Mouse (Mus musculus): ENCODE measurements at regions not wholly inside any gene's neighbourhood (a gene's known extent, or its start where the extent isn't known, plus 50 kb on each side); places are given as distances from the start of the nearest gene placed in this dataset.

DNA sequence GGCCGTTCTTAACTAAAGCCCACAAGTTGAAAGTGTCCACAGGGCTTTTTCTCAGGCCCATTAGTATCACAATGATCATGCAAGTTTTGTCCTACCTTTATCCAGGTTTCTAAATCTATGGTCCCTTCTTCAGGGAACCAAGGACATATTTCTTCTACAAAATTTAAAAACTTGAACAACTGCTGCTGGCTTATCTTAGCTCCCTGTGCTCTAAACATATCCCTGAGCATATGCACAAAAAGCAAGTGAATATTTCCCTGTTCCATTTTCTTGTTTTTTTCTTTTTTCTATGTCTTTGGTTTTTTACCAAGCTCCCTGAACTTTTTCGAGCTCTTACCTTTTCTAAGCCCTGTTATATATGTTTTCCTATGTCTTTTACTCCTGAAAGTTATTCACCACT lies 201.9 kb downstream of the Mbip start:
- in situ Hi-C loops (cut with MboI; ENCODE audit: low pct_unique_long_range_greater_than_20kb in 1 of 2, low sequenced_read_pairs in 2 of 2, unreplicated experiment in 1 of 2) = no loop called here

DNA sequence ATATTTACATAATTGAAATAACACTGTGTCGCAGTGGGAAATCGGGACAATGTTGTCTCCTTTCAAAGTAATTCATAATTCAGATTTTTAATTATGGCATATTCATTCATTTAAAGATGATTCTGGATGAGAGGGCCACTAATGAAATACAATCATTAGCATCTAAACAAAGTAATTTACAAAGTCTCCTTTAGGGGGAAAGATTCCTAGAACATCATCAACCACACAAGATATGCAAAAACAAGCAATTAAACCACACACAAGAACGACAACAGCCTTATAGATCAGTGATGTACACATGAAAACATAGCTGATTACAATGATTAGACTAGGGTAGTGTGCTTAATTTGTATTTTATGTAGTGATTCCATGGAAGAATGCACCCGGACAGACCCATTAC lies 231.2 kb downstream of the Mbip start:
- in situ Hi-C loops (cut with MboI; ENCODE audit: low pct_unique_long_range_greater_than_20kb in 1 of 2, low sequenced_read_pairs in 2 of 2, unreplicated experiment in 1 of 2) = no loop called here

DNA sequence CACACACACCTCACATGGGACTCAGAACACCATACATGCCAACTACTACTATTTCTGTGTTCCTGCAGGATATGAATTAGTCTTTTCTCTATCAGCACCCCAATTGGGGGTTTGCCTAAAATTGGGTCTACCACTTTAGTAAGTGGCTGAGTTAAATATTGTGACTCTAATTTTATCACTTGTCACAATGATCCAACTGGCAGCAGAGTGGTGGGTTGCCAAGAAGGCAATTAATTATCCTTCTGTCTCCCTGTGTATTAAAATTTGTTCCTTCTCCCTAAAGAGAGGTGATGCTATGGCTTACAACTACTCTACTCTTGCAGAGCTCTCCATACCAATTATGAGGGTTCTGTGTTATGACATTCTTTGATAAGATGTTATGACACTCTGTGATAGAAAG lies 245.3 kb downstream of the Brms1l start:
- in situ Hi-C loops (cut with MboI; ENCODE audit: low pct_unique_long_range_greater_than_20kb in 1 of 2, low sequenced_read_pairs in 2 of 2, unreplicated experiment in 1 of 2) = no loop called here

DNA sequence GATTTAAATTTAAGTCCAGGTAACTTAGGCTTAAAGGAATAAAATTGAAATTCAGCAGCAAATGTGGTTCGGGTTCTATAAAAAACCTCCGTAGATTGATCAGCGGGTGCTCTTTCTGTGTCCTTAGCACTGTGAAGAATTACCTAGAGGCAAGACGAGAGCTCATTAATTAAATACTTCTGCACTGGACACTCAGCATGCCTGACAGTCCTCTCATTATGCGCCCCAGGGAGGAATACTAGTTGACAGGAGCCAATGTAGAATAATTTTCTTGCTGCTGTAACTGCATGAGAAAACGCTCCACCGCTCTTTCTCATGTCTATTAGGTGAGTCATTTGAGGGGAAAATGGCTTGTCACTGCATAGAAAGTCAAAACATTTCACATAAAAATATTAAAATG lies 228.1 kb downstream of the Brms1l start:
- in situ Hi-C loops (cut with MboI; ENCODE audit: low pct_unique_long_range_greater_than_20kb in 1 of 2, low sequenced_read_pairs in 2 of 2, unreplicated experiment in 1 of 2) = loop anchor here (25.0 kb wide), 2 partner anchors 348 to 473 kb away; partner anchors contain the start of gene Nkx2-1 (in 1 of the 2)

DNA sequence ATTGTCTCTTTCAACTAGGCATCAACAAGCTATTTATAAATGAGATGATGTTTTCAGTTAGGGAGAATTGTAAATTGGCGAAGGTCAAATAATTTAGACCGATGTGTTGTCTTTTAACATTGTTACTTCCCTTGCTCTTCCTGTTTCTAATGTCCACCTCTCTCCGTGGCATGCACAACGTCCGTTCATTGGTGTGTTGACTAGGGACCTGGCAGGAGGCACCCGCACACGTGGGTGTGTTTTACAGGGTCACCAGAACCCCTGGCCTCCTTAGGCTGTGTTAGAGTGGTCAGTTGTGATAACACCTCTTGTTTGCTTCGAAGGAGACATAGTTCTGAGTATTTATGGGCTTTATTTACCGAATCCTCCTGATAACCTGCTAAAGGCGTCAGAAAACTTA lies 222.8 kb downstream of the Brms1l start:
- in situ Hi-C loops (cut with MboI; ENCODE audit: low pct_unique_long_range_greater_than_20kb in 1 of 2, low sequenced_read_pairs in 2 of 2, unreplicated experiment in 1 of 2) = loop anchor here (25.0 kb wide), 2 partner anchors 353 to 478 kb away; partner anchors contain the start of gene Nkx2-1 (in 1 of the 2)

DNA sequence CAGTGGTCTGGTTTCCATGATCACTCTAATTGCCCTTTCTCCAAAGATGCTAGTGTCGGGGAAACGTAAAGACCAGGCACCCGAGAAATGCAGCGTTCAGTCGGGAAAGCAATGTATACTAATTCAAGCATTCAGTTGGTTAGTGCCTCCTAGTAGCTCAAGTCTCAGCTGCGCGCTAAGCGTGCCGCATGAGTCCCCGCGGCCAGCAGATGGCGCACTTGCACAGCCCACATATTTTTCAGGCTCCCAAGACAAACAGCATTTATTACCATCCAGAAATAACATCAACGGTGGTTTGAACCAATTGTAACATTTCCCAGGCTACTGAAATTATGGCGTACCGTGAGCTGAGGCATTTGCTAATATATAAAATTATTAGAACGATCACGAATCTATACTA lies 222.3 kb downstream of the Brms1l start:
- in situ Hi-C loops (cut with MboI; ENCODE audit: low pct_unique_long_range_greater_than_20kb in 1 of 2, low sequenced_read_pairs in 2 of 2, unreplicated experiment in 1 of 2) = loop anchor here (25.0 kb wide), 2 partner anchors 354 to 479 kb away; partner anchors contain the start of gene Nkx2-1 (in 1 of the 2)

DNA sequence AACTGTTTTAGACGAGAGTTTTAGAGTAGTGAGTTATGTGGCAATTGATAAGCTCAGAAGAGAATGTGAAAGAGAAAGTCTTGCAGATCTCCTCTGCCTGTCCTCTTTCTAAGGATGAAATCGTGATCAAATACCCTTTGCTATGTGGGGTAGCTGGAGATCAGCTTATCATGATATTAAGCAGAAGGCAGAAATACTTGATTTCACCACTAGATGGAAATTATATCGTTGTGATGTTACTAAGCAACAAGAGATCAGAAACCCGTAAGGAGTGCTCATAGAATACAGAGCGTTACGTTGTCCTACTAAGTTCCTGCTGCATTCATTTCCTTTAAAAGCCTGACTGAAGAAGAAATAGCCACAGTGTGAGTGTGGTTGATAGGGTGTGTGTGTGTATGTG lies 219.3 kb downstream of the Brms1l start:
- in situ Hi-C loops (cut with MboI; ENCODE audit: low pct_unique_long_range_greater_than_20kb in 1 of 2, low sequenced_read_pairs in 2 of 2, unreplicated experiment in 1 of 2) = loop anchor here (25.0 kb wide), 2 partner anchors 357 to 482 kb away; partner anchors contain the start of gene Nkx2-1 (in 1 of the 2)

DNA sequence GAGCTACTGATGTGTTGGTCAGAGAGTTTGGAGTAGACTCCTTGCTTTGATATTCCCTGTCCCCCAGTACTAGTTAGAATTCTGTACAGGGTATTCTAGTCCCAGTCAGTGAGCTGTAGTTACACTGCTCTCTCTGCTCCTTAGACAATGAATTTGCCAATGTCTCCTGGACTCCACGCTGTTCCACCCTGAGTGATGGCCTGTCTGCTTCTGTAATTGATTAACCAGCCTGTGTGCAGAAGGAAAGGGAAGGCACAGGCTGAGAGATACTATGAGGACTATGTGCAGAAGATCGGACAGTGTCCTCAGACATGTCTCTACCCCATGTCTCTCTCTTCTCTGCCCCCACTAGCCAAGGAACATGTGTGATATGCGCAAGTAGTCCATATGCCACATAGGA lies 209.9 kb downstream of the Brms1l start:
- in situ Hi-C loops (cut with MboI; ENCODE audit: low pct_unique_long_range_greater_than_20kb in 1 of 2, low sequenced_read_pairs in 2 of 2, unreplicated experiment in 1 of 2) = no loop called here

DNA sequence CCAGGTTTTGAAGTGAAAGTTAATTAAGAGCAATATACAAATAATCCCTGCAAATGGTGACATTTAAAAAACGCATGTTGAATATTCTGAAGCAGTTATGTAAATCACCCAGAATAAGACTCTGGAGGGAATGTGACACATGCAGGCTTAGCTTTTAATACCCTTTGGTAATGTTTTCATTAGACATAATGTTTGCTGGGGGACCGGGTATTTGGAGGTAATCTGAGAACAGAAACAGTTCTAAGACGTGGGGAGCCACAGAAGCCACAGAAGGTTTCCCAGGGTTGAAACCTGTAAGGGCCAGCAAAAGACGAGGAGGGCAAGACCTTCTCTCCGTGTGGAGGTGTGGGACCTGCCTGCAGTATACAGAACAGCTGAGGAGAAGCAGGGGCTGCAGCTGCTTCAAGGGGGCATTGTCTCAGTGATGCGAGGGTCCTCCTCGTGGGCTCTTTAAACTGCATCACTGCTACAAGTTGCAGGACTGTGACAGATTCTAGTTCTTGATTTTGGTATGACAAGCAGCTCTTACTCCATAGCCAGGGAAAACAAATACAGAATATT lies 184.9 kb downstream of the Brms1l start:
- in situ Hi-C loops (cut with MboI; ENCODE audit: low pct_unique_long_range_greater_than_20kb in 1 of 2, low sequenced_read_pairs in 2 of 2, unreplicated experiment in 1 of 2) = no loop called here

DNA sequence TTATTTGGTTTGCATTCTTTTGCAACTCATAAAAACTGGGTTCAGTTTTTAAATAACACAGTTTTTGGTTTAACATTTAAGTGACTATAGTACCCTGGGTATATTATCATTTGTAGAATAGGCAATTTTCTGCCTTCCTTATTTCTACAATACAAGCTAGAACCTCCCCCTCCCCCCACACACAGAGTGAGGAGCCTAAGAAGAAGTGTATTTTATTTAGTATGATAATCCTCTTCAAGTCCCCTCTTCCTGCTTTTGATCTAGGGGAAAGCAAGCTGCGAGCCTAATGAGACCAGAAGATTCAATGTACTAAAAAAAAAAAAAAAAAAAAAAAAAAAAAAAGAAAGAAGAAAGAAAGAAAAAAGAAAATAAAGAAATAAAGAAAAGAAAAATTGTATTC lies 184.4 kb downstream of the Brms1l start:
- in situ Hi-C loops (cut with MboI; ENCODE audit: low pct_unique_long_range_greater_than_20kb in 1 of 2, low sequenced_read_pairs in 2 of 2, unreplicated experiment in 1 of 2) = no loop called here

DNA sequence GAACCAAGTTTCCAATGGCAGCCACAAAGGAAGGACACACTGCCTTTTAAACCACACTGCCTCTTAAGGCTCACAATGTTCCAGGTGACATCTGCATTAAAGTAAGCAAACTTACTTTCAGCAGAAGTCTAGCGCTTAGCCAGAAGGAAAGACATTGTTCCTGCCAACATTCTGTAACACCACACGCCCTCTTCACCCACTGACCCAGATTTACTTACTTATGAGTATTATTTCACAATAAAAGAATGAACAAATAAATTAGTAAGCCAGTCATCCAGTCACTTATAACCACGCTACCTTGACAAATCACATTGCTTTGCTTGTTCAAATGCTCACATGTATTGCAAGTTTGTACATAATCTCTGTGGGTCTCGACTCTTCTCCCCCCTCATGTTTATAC lies 173.9 kb downstream of the Brms1l start:
- in situ Hi-C loops (cut with MboI; ENCODE audit: low pct_unique_long_range_greater_than_20kb in 1 of 2, low sequenced_read_pairs in 2 of 2, unreplicated experiment in 1 of 2) = no loop called here

DNA sequence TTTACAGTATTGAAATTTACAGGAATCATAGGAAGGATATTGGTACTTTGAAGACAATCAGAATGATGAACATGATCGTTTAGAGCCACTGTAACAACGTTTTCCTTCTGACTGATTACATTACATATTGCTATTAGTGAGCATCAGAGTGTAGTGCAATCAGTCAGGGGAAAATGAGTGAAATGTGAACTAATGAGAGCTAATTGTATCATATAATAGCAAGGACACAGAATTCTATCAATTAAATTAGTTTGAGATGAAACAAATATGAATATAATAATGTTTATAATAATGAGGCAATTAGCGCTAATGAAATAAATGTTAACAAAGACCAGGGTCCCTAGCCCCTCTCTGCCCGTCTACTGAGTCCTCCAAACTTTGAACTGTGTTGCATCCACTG lies 169.7 kb downstream of the Brms1l start:
- in situ Hi-C loops (cut with MboI; ENCODE audit: low pct_unique_long_range_greater_than_20kb in 1 of 2, low sequenced_read_pairs in 2 of 2, unreplicated experiment in 1 of 2) = no loop called here

DNA sequence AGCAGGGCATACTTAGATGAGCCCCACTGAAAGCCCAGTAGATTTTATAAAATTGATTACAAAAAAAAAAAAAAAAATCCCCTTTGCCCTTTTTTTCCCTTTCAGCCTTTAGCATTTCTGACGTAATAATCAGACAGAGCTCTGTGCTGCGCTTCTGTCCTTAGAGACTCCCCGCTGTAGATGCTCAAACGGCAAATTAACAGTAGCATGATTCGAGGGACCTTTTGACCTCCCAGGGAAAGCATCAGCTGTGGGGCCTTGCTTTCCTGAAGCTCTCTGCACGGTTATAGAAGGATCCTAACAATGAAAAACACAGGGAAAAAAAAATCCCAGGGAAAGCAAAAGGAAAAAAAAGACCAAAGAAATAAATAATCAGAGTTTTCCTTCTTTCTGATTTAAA lies 169.2 kb downstream of the Brms1l start:
- in situ Hi-C loops (cut with MboI; ENCODE audit: low pct_unique_long_range_greater_than_20kb in 1 of 2, low sequenced_read_pairs in 2 of 2, unreplicated experiment in 1 of 2) = no loop called here

DNA sequence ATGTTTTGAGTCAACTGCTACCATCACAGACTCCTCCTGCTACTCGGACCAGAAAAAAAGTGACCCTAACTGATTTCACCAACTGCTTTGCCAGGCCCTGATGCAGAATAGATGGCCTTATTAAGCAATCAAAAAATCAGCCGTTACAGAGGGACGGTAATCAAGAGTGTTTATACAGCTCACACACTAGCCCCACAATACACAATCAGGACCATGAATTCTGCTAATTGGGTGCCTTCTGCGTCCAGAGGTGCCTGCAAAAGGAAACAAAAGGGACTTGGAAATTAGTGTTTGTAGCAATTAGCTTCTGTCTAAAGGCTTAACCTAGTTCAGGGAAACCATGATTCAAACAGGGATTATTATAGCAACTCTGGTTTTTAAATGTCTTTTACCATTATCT lies 168.4 kb downstream of the Brms1l start:
- in situ Hi-C loops (cut with MboI; ENCODE audit: low pct_unique_long_range_greater_than_20kb in 1 of 2, low sequenced_read_pairs in 2 of 2, unreplicated experiment in 1 of 2) = no loop called here

DNA sequence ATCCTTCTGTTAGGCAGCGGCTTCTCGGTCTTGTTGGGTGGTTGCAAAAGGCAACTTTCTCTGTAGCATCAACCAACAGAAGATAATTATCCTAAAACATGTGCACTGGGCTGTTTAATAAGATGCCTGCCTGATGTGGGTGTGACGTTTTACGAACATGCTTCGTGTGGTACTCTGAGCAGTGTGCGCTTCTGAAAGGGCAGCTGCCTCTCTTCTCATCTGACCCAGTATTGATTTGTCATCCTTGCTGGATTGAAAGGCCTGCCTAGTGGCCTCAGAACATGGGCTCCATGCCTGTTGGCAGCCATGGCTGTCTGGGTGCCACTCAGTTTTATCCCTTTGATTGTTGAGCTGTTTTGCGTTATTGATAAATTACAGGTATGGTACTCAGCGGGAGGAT lies 167.4 kb downstream of the Brms1l start:
- in situ Hi-C loops (cut with MboI; ENCODE audit: low pct_unique_long_range_greater_than_20kb in 1 of 2, low sequenced_read_pairs in 2 of 2, unreplicated experiment in 1 of 2) = no loop called here

DNA sequence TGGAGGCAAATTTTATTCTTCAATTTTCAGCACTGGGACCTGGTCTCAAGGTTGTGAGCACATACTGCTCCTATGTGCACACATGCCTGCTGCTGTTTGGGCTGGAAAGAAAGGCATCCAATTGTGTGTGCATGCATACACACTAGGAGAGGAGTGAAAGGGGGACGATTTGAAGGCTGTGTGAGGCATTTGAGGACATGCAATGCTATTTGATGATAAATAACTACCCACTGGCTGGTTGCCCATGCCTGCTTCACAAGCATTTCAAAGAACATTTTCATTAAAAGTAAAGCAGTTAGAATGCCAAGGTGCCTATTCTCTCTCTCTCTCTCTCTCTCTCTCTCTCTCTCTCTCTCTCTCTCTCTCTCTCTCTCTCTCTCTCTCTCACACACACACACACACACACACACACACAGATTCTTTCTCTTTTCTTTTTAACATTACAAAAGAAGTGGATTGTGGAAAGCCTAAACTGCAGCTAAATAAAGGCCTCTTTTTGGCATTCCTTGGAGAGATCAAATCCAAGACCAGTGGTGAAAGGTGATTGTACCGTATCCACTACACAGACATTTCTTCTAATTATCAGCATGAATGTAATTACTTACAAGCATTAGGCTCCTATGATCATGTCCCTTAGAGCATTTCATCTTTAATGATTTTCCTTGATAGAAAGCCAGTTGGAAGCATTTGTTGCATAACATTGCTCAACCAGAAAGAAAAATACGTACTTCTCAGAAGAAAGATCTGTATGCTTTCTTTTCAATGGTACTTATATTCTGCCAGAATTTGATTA lies 160.7 kb downstream of the Brms1l start:
- in situ Hi-C loops (cut with MboI; ENCODE audit: low pct_unique_long_range_greater_than_20kb in 1 of 2, low sequenced_read_pairs in 2 of 2, unreplicated experiment in 1 of 2) = no loop called here

DNA sequence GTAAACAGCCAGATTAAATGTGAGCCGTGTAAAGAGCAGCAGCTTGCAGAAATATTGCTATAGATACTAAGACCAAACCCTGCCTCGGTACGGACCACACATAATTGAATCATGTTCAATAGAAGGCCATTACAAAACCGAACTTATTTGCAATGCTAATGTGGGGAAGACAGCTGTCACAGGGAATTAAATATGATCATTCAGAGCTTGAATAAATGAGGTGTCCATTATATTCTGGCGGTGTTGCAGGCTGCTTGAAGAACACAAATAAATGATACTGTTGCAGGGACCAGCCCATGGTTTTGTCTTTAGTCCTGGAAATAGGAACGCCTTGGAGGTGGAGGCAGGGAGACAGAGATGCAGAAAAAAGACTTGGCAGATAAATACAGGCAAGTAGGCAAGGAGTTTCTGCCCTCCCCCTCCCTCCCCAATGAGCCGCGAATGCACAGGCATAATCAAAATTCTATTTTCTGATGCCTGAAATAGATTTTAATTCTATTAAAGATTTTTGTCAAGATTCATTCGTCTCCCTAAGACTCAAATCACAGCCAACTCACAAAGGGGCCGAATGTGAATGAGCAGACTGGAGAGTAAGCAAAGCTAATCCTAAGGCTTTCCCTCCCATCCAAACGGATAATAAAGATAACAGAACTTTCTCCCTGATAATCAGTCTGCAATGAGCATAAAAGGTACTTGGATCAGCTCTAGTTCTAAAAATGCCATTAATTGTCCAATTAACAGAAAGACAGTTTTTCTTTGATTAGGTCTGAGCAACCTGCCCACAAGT lies 147.6 kb downstream of the Brms1l start:
- in situ Hi-C loops (cut with MboI; ENCODE audit: low pct_unique_long_range_greater_than_20kb in 1 of 2, low sequenced_read_pairs in 2 of 2, unreplicated experiment in 1 of 2) = no loop called here

DNA sequence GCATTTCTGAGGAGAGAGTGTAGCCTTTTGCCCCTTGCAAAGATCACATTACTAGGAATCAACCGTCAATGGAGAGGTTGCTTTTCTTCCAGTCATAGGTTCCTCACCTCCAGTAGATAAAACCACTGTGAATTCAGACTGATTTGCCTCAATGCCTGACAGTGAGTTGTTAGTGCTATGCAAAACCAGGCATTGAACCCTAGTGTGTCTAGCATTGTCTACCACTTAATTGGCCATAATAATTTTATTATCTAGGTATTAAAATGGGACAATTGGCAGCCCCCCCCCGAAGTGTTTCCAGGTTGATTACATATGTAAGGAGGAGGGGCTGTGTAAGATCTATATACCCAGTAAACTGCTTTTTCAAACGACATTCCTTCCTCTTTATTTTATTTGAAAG lies 147.0 kb downstream of the Brms1l start:
- in situ Hi-C loops (cut with MboI; ENCODE audit: low pct_unique_long_range_greater_than_20kb in 1 of 2, low sequenced_read_pairs in 2 of 2, unreplicated experiment in 1 of 2) = no loop called here

DNA sequence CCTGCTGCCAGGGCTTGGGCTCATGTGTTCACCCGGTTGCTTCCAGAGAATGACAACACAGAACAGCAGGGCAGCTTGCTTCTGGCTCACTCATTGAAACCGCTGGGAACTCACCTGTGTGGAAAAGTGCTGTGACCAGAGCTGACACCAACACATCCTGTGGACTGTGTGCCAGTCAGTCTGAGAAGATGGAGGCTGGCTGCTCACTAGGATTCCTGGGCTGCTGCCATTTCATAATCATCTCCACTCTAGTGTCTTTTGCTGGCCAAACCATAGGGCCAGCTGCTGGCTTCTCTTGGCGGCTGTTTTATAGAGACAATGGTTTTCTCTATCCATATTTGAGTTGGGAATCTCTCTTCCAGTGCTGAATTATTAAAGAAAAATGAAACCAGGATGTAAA lies 138.1 kb downstream of the Brms1l start:
- in situ Hi-C loops (cut with MboI; ENCODE audit: low pct_unique_long_range_greater_than_20kb in 1 of 2, low sequenced_read_pairs in 2 of 2, unreplicated experiment in 1 of 2) = no loop called here

Measured in mouse embryonic stem cell (cell line).